Mouse (Mus musculus) gastrocnemius, postnatal 36 days (tissue): ENCODE data around the gene St6galnac5. TPM values are rescaled to one million over a fixed set of nuclear protein-coding genes. Genes with fewer than 3 reads are reported as not detected.

Experiments used
- DNase-seq, 2 experiments: peaks; one replicate each; pipeline ENCODE4 v3.0.0; 2022
- intact Hi-C: fragments of 180-260 bp; cut with DNase I; formaldehyde crosslinking; loops from one replicate; pipeline ENCODE4 v1.15.1; 2025
- long read RNA-seq, 2 experiments: library from polyadenylated mRNA; stranded (forward); transcript quantifications; one replicate each; pipeline ENCODE4 v2.0.0; 2021
- total RNA-seq, 2 experiments: library from RNA; stranded (reverse); gene quantifications; 2 replicates each; pipeline ENCODE4 v1.2.3; 2021

The St6galnac5 gene
- total RNA-seq: under 1 TPM; 0.05 to 0.12 TPM
- long read RNA-seq, experiment 1: 0 reads
- long read RNA-seq, experiment 2, full-length matches to known transcripts: 1 of 1 reads
- long read RNA-seq, experiment 2, partial matches to known transcripts: 0 of 1 reads
- long read RNA-seq, experiment 2, other reads (novel, unspliced or antisense): 0 of 1 reads

DNA sequence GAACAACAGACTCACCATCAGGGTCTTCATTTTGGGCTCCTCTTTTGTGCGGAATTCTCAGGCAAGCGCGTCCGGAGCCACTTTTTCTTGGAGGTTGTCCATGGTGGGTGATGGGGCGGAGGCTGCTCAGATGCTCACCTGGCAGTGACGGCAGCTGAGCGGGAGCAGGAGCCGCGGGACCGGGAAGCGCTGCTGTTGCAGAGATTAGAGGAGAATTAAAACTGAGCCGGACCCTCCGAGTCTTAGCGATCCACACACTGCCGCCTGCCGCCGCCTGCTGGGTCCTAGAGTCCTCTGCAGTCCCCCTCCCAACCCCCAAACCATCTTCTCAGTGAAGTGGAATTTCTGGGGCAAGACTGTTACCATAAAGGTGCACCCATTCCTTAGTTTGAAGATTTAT, at the start of gene St6galnac5:
Gene St6galnac5 (minus strand): TSS at position 259 of the 400 bp plus-strand sequence.
- intact Hi-C loops: no loop called here
- DNase-seq: no peak

GRCm38 (mm10) chr3:153030756-153031155, 48.7 kb upstream of the St6galnac5 start:
- intact Hi-C loops: no loop called here
- no peak for DNase-seq

DNA sequence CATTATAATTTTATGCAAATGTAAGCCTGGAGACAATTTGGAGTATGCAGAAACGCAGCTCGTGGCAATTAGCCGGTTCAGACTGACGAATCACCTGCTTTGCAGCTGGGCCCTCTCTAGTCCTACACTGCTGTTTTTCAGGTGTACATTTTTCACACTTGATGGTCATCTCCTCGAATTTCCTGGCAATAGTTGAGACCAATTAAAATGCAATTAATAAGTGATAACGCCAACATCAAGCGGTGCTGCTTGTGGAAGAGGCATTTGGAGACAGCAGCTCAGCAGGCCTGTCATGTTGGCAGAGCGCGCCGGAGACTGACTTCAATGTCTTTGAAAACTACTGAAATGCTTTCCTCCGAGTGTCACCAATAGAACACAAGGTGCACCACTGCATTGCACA, 42.0 kb upstream of the St6galnac5 start:
- intact Hi-C loops: no loop called here
- DNase-seq: no peak

DNA sequence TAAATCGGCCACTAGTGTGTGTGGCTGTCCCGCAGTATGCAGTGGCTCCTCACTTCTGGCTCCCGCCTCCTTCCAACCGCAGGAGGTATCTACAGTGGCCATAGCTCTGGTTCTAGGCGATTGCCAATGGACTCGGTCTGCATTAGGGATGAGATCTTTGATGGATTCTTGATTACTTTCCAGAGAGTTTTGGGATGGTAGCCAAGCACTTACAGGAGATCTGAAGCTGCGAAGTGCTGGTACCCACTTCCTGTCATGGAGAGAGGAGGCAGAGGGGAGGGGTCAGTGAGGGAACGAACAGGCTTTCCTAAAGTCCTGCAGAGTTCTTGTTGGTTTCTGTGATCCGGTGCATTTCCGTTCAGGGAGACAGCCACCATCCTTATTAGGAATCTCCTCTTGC, 36.0 kb upstream of the St6galnac5 start:
- intact Hi-C loops: no loop called here
- no peak for DNase-seq

- intact Hi-C loops: no loop called here
- DNase-seq: no peak
Measured at GRCm38 (mm10) chr3:153016355-153016754, 34.3 kb upstream of the St6galnac5 start.

- intact Hi-C loops: no loop called here
- no peak for DNase-seq
Measured at GRCm38 (mm10) chr3:153006893-153007292, 24.8 kb upstream of the St6galnac5 start.

DNA sequence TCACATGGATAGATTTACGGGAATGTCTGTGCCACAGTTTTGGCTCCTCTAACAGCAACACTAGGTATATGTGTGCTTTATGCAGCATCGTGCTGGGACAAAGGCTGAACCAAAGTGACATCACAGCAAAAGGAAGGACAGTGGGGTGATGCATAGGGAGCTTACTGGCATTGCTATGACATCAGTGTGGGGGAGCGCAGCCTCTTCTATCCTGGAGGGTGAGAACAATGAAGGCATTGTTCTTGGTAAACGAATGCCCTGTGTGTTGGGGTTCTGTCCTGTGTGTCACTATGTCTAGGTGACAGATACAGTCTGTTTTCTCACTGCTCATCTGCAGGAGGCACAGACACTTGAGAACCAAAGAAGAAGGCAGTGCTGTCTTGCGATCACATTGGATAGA, 16.9 kb upstream of the St6galnac5 start:
- intact Hi-C loops: no loop called here
- no peak for DNase-seq

DNA sequence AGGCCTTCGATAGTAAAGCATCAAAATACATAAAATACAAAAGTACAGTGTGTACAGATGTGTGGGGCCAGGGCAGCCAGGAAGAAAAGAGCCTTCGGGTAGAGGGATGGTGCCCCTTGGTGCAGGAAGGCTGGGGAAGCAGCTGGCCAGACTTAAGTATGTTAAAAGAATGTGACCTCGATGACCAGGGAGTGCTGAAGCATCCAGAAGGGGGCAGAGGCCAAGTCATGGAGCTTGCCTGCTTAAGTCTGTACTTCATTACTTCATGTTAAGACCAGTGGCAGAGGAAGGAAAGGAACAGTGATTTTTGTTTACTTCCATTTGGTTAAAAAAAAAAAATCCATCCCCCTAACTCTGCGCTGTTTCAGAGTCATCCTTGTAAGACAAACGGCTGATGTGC, 16.1 kb upstream of the St6galnac5 start:
- no peak for DNase-seq
- intact Hi-C loops: no loop called here

GRCm38 (mm10) chr3:152993608-152994007, 11.6 kb upstream of the St6galnac5 start:
- intact Hi-C loops: no loop called here
- DNase-seq: no peak

GRCm38 (mm10) chr3:152990787-152991186, 8.7 kb upstream of the St6galnac5 start:
- intact Hi-C loops: no loop called here
- no peak for DNase-seq

- intact Hi-C loops: no loop called here
- no peak for DNase-seq
Measured at GRCm38 (mm10) chr3:152980978-152981974, 770 bp downstream of the St6galnac5 start.

DNA sequence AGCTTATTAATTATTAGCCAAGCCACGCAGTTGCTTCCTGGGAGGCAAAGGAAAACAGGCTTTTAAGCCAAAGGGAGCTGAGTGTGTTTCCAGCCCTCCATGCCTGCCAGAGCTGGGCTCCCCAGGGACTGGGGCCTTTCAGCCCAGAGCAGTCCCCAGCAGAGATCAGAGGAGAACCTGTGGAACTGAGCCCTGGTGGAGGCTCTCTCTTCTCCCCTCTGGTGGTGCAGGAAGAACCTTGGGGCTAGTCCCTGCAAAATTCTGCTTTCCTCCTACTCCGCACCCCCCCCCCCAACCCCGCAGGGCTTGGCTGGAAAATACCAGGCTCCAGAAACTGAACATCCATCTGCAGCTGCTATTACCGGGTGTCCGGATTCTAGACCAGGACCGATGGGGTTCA, 1.6 kb downstream of the St6galnac5 start:
- intact Hi-C loops: no loop called here
- DNase-seq: peak in 1 of 2 experiments; percentile 28

- intact Hi-C loops: no loop called here
- DNase-seq: no peak
Measured at GRCm38 (mm10) chr3:152979481-152980092, 2.5 kb downstream of the St6galnac5 start.

- DNase-seq: no peak
- intact Hi-C loops: no loop called here
Measured at GRCm38 (mm10) chr3:152971373-152971772, 10.7 kb downstream of the St6galnac5 start.

DNA sequence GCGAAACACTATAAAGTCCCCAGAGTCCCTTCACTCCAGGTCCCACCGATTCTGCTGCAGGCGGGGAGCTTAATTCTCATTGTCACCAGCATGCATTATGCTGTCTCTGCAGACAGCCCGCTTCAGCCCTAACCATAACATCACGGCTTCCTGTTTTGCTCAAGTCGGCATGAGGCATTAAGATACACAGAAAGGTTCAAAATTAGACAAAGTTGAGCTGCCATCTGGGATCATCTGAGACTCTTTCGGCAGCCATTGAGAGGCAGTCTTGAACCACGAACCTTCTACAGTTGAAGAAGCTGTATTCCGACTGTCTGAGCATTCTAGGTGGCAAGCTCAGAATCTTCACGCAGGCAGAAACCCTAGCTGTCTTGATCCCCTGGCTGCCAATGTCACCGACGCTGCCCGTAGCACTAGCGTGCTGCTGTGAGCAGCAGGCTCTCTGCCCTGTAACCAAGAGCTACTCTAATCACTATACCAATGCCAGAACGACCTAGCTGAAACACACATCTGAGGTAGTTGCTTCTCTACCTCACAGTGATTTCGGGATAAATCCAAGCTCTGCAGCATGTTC, 12.2 kb downstream of the St6galnac5 start:
- DNase-seq: no peak

GRCm38 (mm10) chr3:152961855-152962376, 20.1 kb downstream of the St6galnac5 start:
- DNase-seq: no peak
- intact Hi-C loops: loop anchor here (10.0 kb wide), 2 partner anchors 177 to 1713 kb away; no protein-coding TSS in a partner anchor

More for the DNA sequence above, 12.2 kb downstream of the St6galnac5 start:
- intact Hi-C loops: loop anchor here (10.0 kb wide), 2 partner anchors 185 to 1705 kb away; no protein-coding TSS in a partner anchor

GRCm38 (mm10) chr3:152958358-152959150, 23.5 kb downstream of the St6galnac5 start:
- DNase-seq: no peak
- intact Hi-C loops: no loop called here

- DNase-seq: no peak
- intact Hi-C loops: no loop called here
Measured at GRCm38 (mm10) chr3:152956771-152957170, 25.3 kb downstream of the St6galnac5 start.

DNA sequence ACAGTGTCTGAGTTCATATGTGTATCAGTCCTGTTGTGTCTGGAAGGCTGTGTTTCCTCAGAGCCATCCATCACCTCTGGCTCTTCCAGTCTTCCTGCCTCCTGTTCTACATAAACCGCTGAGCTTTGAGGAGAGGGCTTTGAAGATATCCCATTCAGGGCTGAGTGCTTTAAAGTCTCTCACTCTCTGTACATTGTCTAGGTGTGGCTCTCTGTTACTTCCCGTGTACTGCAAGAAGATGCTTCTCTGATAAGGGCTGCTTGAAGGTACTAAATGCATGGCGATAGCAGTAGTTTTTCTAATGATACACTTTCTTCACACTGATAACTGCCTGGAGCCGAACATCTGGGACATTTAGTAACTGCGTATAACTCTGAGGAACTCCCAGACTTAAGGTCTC, 26.0 kb downstream of the St6galnac5 start:
- intact Hi-C loops: no loop called here
- DNase-seq: no peak
